Mouse (Mus musculus): Measurements from ENCODE around the gene Blzf1.
A peak's percentile ranks its signal among the peaks of the same experiment; 100 is the strongest.

Gene Blzf1

GRCm38 (mm10) chr1:164292040-164292439 is 15.2 kb downstream of the Blzf1 start:
- DNase-seq = no peak

- no peak for DNase-seq
Measured at GRCm38 (mm10) chr1:164287406-164287805, 19.9 kb downstream of the Blzf1 start.

- no peak for DNase-seq
Measured at GRCm38 (mm10) chr1:164284007-164284406, 23.3 kb downstream of the Blzf1 start.

- no peak for DNase-seq
Measured at GRCm38 (mm10) chr1:164279332-164279731, 28.0 kb downstream of the Blzf1 start.

- DNase-seq = no peak
Measured at GRCm38 (mm10) chr1:164276552-164276951, 30.7 kb downstream of the Blzf1 start.

- peak; percentile 94 for DNase-seq
Measured at GRCm38 (mm10) chr1:164275455-164275954, 31.8 kb downstream of the Blzf1 start, which contains the start of gene Ccdc181. Ccdc181 (plus strand) TSS chr1:164275585.

GRCm38 (mm10) chr1:164273659-164274058 is 33.6 kb downstream of the Blzf1 start:
- peak; percentile 68 for DNase-seq

- no peak for DNase-seq
Measured at GRCm38 (mm10) chr1:164270941-164271340, 36.3 kb downstream of the Blzf1 start.

GRCm38 (mm10) chr1:164261553-164261952 is 45.7 kb downstream of the Blzf1 start:
- no peak for DNase-seq

- no peak for DNase-seq
Measured at GRCm38 (mm10) chr1:164260171-164261028, 46.9 kb downstream of the Blzf1 start.

- no peak for DNase-seq
Measured at GRCm38 (mm10) chr1:164254836-164255235, 52.5 kb downstream of the Blzf1 start.

- no peak for DNase-seq
Measured at GRCm38 (mm10) chr1:164252551-164252950, 54.7 kb downstream of the Blzf1 start.

GRCm38 (mm10) chr1:164251438-164251837 is 55.9 kb downstream of the Blzf1 start:
- DNase-seq = no peak

GRCm38 (mm10) chr1:164250391-164251150 is 56.7 kb downstream of the Blzf1 start:
- DNase-seq = peak; percentile 20

- DNase-seq = no peak
Measured at GRCm38 (mm10) chr1:164249332-164249711, 58.0 kb downstream of the Blzf1 start.

GRCm38 (mm10) chr1:164248465-164249331 is 58.6 kb downstream of the Blzf1 start, which contains the start of gene Slc19a2:
Slc19a2 (plus strand) TSS chr1:164249046.
- peak; percentile 98 for DNase-seq

- peak; percentile 33 for DNase-seq
Measured at GRCm38 (mm10) chr1:164247971-164248370, 59.3 kb downstream of the Blzf1 start.

GRCm38 (mm10) chr1:164247442-164247841 is 59.8 kb downstream of the Blzf1 start:
- no peak for DNase-seq

- no peak for DNase-seq
Measured at GRCm38 (mm10) chr1:164242809-164243208, 64.5 kb downstream of the Blzf1 start.

- no peak for DNase-seq
Measured at GRCm38 (mm10) chr1:164241494-164241893, 65.8 kb downstream of the Blzf1 start.

Data from embryo, embryonic 11 days (tissue).